Mouse (Mus musculus) heart, postnatal 0 days (tissue): ENCODE data around the gene C1qtnf12.

Experiments
- CTCF ChIP-seq: IDR thresholded peaks from 2 replicates; pipeline ENCODE4 v1.5.1; 2016; ENCODE audit warnings: antibody characterized with exemption, control low read depth, low read depth
- EP300 ChIP-seq: IDR thresholded peaks from 2 replicates; pipeline ENCODE4 v1.6.1; 2016; ENCODE audit warnings: antibody characterized with exemption, low read depth

DNA sequence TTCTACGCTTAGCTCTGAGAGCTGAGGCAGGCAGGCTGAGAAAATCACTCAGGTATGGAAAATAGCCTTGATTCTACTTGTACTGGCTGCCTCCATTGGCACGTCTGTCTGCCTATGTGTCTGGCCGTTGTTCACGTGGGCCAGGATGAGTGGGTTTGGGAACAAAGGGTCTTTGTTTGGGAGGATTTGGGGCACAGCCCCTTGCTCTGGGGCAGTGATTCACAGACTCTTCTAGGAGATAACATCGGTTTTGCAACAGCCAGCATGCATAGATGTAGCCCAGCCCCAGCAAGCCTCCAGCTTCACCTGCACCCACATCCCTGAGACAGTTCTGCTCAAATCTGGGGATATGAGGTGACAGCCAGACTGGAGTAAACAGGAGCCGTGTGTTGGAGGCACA, 10.5 kb downstream of the C1qtnf12 start:
- TF ChIP-seq CTCF (no peak), EP300 (no peak)
